Mouse (Mus musculus): ENCODE data around the gene Snd1. TPM values are rescaled to one million over a fixed set of nuclear protein-coding genes. Genes with fewer than 3 reads are reported as not detected.
A peak's percentile ranks its signal among the peaks of the same experiment; 100 is the strongest.

The Snd1 gene
- polyA plus RNA-seq, 1 experiment from 2014 or later = 110 TPM

- H3K4me1 ChIP-seq = peaks cover 56% of the 10 kb centered on the region
Observed at GRCm38 (mm10) chr6:28825894-28826293, 351.0 kb downstream of the Snd1 start.

GRCm38 (mm10) chr6:28826689-28827389, 351.9 kb downstream of the Snd1 start:
- Histone ChIP-seq H3K27ac (replicated peaks) (no peak overlapping the region), H3K4me3 (peak overlapping the region; percentile 5; the same call in 1 of the 2 replicates), H3K27me3 (ENCODE audit: low read depth, poor library complexity, severe bottlenecking) (peaks cover 25% of the 10 kb centered on the region), H3K4me1 (peaks cover 65% of the 10 kb centered on the region), H3K36me3 (peaks cover 10% of the 10 kb centered on the region), H3K9me3 (replicated peaks) (no peaks in the 10 kb centered on the region)
- no peak for DNase-seq (ENCODE audit: low spot score)
- WGBS = 69% methylated on average over 9 of the region's 9 CpGs

More at GRCm38 (mm10) chr6:28825894-28826293, 351.0 kb downstream of the Snd1 start:
- Histone ChIP-seq H3K9me3 (replicated peaks) (no peaks in the 10 kb centered on the region), H3K4me3 (no peak overlapping the region), H3K27ac (replicated peaks) (no peak overlapping the region), H3K27me3 (ENCODE audit: low read depth, poor library complexity, severe bottlenecking) (peaks cover 15% of the 10 kb centered on the region), H3K36me3 (peaks cover 10% of the 10 kb centered on the region)
- 72% methylated on average over 3 of the region's 3 CpGs for WGBS
- no peak for DNase-seq (ENCODE audit: low spot score)

GRCm38 (mm10) chr6:28827565-28827964, 352.6 kb downstream of the Snd1 start:
- peaks cover 10% of the 10 kb centered on the region for H3K36me3 ChIP-seq
- H3K4me1 ChIP-seq = peaks cover 71% of the 10 kb centered on the region
- no peaks in the 10 kb centered on the region for H3K9me3 ChIP-seq (replicated peaks)
- no peak for DNase-seq (ENCODE audit: low spot score)
- WGBS = 30% methylated on average over 3 of the region's 3 CpGs
- no peak overlapping the region for H3K27ac ChIP-seq (replicated peaks)
- H3K4me3 ChIP-seq = peak overlapping the region; percentile 5; the same call in 1 of the 2 replicates
- peaks cover 29% of the 10 kb centered on the region for H3K27me3 ChIP-seq (ENCODE audit: low read depth, poor library complexity, severe bottlenecking)

GRCm38 (mm10) chr6:28828593-28828992, 353.7 kb downstream of the Snd1 start:
- no peaks in the 10 kb centered on the region for H3K9me3 ChIP-seq (replicated peaks)
- peak; percentile 40 for DNase-seq (ENCODE audit: low spot score)
- H3K36me3 ChIP-seq = peaks cover 10% of the 10 kb centered on the region
- 23% methylated on average over 6 of the region's 6 CpGs for WGBS
- H3K4me3 ChIP-seq = peak overlapping the region; percentile 32; the same call in 1 of the 2 replicates
- no peak overlapping the region for H3K27ac ChIP-seq (replicated peaks)
- H3K4me1 ChIP-seq = peaks cover 81% of the 10 kb centered on the region
- H3K27me3 ChIP-seq (ENCODE audit: low read depth, poor library complexity, severe bottlenecking) = peaks cover 32% of the 10 kb centered on the region

- WGBS = 93% methylated on average over 12 of the region's 12 CpGs
- Histone ChIP-seq H3K27me3 (ENCODE audit: low read depth, poor library complexity, severe bottlenecking) (peaks cover 49% of the 10 kb centered on the region), H3K9me3 (replicated peaks) (no peaks in the 10 kb centered on the region), H3K36me3 (peaks cover 10% of the 10 kb centered on the region), H3K4me3 (peak overlapping the region; percentile 11; the same call in 1 of the 2 replicates), H3K4me1 (peaks cover 86% of the 10 kb centered on the region), H3K27ac (replicated peaks) (no peak overlapping the region)
- DNase-seq (ENCODE audit: low spot score) = no peak
Observed at GRCm38 (mm10) chr6:28830306-28830705, 355.4 kb downstream of the Snd1 start.

GRCm38 (mm10) chr6:28831011-28831853, 356.3 kb downstream of the Snd1 start, which contains the start of gene Lrrc4:
Gene Lrrc4, minus strand, starts transcription at chr6:28831747.
- Histone ChIP-seq H3K9me3 (replicated peaks) (no peaks in the 10 kb centered on the region), H3K4me3 (peak within 1 kb of the TSS; percentile 82), H3K27me3 (ENCODE audit: low read depth, poor library complexity, severe bottlenecking) (peaks cover 57% of the 10 kb centered on the region), H3K27ac (replicated peaks) (peak within 1 kb of the TSS; percentile 91), H3K4me1 (peaks cover 76% of the 10 kb centered on the region), H3K36me3 (peaks cover 10% of the 10 kb centered on the region)
- WGBS = 19% methylated on average over 27 of the region's 27 CpGs
- DNase-seq (ENCODE audit: low spot score) = peak; percentile 42

GRCm38 (mm10) chr6:28831854-28832750, 357.2 kb downstream of the Snd1 start:
- Histone ChIP-seq H3K27me3 (ENCODE audit: low read depth, poor library complexity, severe bottlenecking) (peaks cover 57% of the 10 kb centered on the region), H3K36me3 (peaks cover 10% of the 10 kb centered on the region), H3K4me1 (peaks cover 68% of the 10 kb centered on the region), H3K27ac (replicated peaks) (peak overlapping the region; percentile 91), H3K9me3 (replicated peaks) (no peaks in the 10 kb centered on the region), H3K4me3 (peak overlapping the region; percentile 82)
- WGBS = 2% methylated on average over 82 of the region's 82 CpGs
- peak; percentile 71 for DNase-seq (ENCODE audit: low spot score)

GRCm38 (mm10) chr6:28832751-28833291, 357.9 kb downstream of the Snd1 start:
- 2% methylated on average over 57 of the region's 58 CpGs for WGBS
- Histone ChIP-seq H3K4me3 (peak overlapping the region; percentile 82), H3K4me1 (peaks cover 61% of the 10 kb centered on the region), H3K27me3 (ENCODE audit: low read depth, poor library complexity, severe bottlenecking) (peaks cover 57% of the 10 kb centered on the region), H3K36me3 (peaks cover 10% of the 10 kb centered on the region), H3K9me3 (replicated peaks) (no peaks in the 10 kb centered on the region), H3K27ac (replicated peaks) (peak overlapping the region; percentile 91)
- DNase-seq (ENCODE audit: low spot score) = no peak

GRCm38 (mm10) chr6:28833380-28833822, 358.5 kb downstream of the Snd1 start:
- peak; percentile 69 for DNase-seq (ENCODE audit: low spot score)
- Histone ChIP-seq H3K27me3 (ENCODE audit: low read depth, poor library complexity, severe bottlenecking) (peaks cover 57% of the 10 kb centered on the region), H3K27ac (replicated peaks) (peak overlapping the region; percentile 91), H3K4me1 (peaks cover 55% of the 10 kb centered on the region), H3K36me3 (peaks cover 10% of the 10 kb centered on the region), H3K9me3 (replicated peaks) (no peaks in the 10 kb centered on the region), H3K4me3 (peak overlapping the region; percentile 82)
- WGBS = under 1% methylated on average over 42 of the region's 43 CpGs

- Histone ChIP-seq H3K27me3 (ENCODE audit: low read depth, poor library complexity, severe bottlenecking) (peaks cover 57% of the 10 kb centered on the region), H3K36me3 (peaks cover 10% of the 10 kb centered on the region), H3K9me3 (replicated peaks) (no peaks in the 10 kb centered on the region), H3K4me3 (peak overlapping the region; percentile 82), H3K4me1 (peaks cover 48% of the 10 kb centered on the region), H3K27ac (replicated peaks) (no peak overlapping the region; the same call in 1 of the 2 replicates)
- 31% methylated on average over 2 of the region's 2 CpGs for WGBS
- no peak for DNase-seq (ENCODE audit: low spot score)
Observed at GRCm38 (mm10) chr6:28834046-28834445, 359.1 kb downstream of the Snd1 start.

- H3K27ac ChIP-seq (replicated peaks) = no peak overlapping the region
Observed at GRCm38 (mm10) chr6:28836600-28836999, 361.7 kb downstream of the Snd1 start.

GRCm38 (mm10) chr6:28841569-28841968, 366.6 kb downstream of the Snd1 start:
- no peak overlapping the region for H3K4me3 ChIP-seq
- no peaks in the 10 kb centered on the region for H3K36me3 ChIP-seq
- WGBS = 87% methylated on average over 3 of the region's 3 CpGs
- DNase-seq (ENCODE audit: low spot score) = no peak
- H3K4me1 ChIP-seq = peaks cover 39% of the 10 kb centered on the region
- H3K9me3 ChIP-seq (replicated peaks) = no peaks in the 10 kb centered on the region
- no peaks in the 10 kb centered on the region for H3K27me3 ChIP-seq (ENCODE audit: low read depth, poor library complexity, severe bottlenecking)
- 0 out of 2 replicates have a peak overlapping the region, but pooled peaks have one; percentile 49 for H3K27ac ChIP-seq (replicated peaks)

More at GRCm38 (mm10) chr6:28836600-28836999, 361.7 kb downstream of the Snd1 start:
- peaks cover 29% of the 10 kb centered on the region for H3K4me1 ChIP-seq
- DNase-seq (ENCODE audit: low spot score) = no peak
- H3K27me3 ChIP-seq (ENCODE audit: low read depth, poor library complexity, severe bottlenecking) = peaks cover 35% of the 10 kb centered on the region
- H3K36me3 ChIP-seq = no peaks in the 10 kb centered on the region
- H3K9me3 ChIP-seq (replicated peaks) = no peaks in the 10 kb centered on the region
- no peak overlapping the region for H3K4me3 ChIP-seq

Data from midbrain, embryonic 10.5 days (tissue).